Mouse (Mus musculus) monocyte, adult 5-6 weeks (primary cell): Measurements from ENCODE around the gene 3110040M04Rik. TPM values are rescaled to one million over a fixed set of nuclear protein-coding genes. Genes with fewer than 3 reads are reported as not detected.

ENCODE experiments used
- total RNA-seq: library from RNA; stranded (forward); fragments of 200-1000, 200-491, 200-594 nt; gene quantifications from 3 replicates; pipeline ENCODE4 v1.2.3, GENCODE M21; 2017

3110040M04Rik gene
- total RNA-seq, 1 experiment from 2014 or later = not detected

Other genes with a start within 250 kb of the 3110040M04Rik start
- gene Hmcn1, start 210.7 kb upstream of the 3110040M04Rik start, total RNA-seq = not detected in 3 replicates
- gene Gm47985, start 21.6 kb upstream of the 3110040M04Rik start, total RNA-seq = not detected in 3 replicates
- gene Gm8947, start 11.7 kb upstream of the 3110040M04Rik start, total RNA-seq = 0.85 TPM in 1 of 3 replicates, not detected in the others
- gene Gm47995, start 5.7 kb upstream of the 3110040M04Rik start, total RNA-seq = 0.68 TPM in 1 of 3 replicates, not detected in the others
- gene Gm47996, start 6.0 kb downstream of the 3110040M04Rik start, total RNA-seq = not detected in 3 replicates
- 269 to 290 TPM (median 273 TPM) in 3 replicates for gene Ivns1abp, start 140.4 kb downstream of the 3110040M04Rik start, total RNA-seq
- gene Swt1, start 224.3 kb downstream of the 3110040M04Rik start, total RNA-seq = 21.1 to 53.1 TPM (median 41.1 TPM) in 3 replicates
- 21.1 to 33.9 TPM (median 26.0 TPM) in 3 replicates for gene Trmt1l, start 224.4 kb downstream of the 3110040M04Rik start, total RNA-seq